Mouse (Mus musculus): ENCODE data around the gene Tnfsf12.

GRCm38 (mm10) chr11:69680136-69680855 is 15.4 kb downstream of the Tnfsf12 start:
- no peak for TF ChIP-seq CTCF (IDR thresholded peaks at IDR 0.05; ENCODE audit: control insufficient read depth, insufficient read depth, low read length)
- no peak for TF ChIP-seq POLR2A (IDR thresholded peaks at IDR 0.05; ENCODE audit: borderline replicate concordance, control insufficient read depth, low read depth, low read length)

All from bone marrow, adult 2 months (tissue).